Mouse (Mus musculus) heart, embryonic 11.5 days (tissue): ENCODE results near the gene Tmem88. TPM values are rescaled to one million over a fixed set of nuclear protein-coding genes. Genes with fewer than 3 reads are reported as not detected.

Experiments
- ATAC-seq: fragments of 200-750 bp; cut with Nextera tagmentation; replicated peaks from 2 replicates; pipeline ENCODE4 v1.8.0; 2017; ENCODE audit warnings: moderate library complexity; ENCODE audit not compliant: insufficient number of reproducible peaks, low FRiP score, low TSS enrichment
- H3K27ac ChIP-seq: fragments of 300-500 bp; sonication (generic); 2 replicates; pipeline ENCODE4 v1.5.1; 2014; ENCODE audit warnings: mild to moderate bottlenecking, low read depth, low read length
- H3K27me3 ChIP-seq: fragments of 300-500 bp; sonication (generic); 2 replicates; pipeline ENCODE4 v1.6.1; 2014; ENCODE audit warnings: mild to moderate bottlenecking, low read length, mixed read lengths; ENCODE audit not compliant: control insufficient read depth, insufficient read depth
- H3K36me3 ChIP-seq: fragments of 300-500 bp; sonication (generic); 2 replicates; pipeline ENCODE4 v1.6.1; 2014; ENCODE audit warnings: mild to moderate bottlenecking, low read length, moderate library complexity, mixed read lengths; ENCODE audit not compliant: control insufficient read depth, insufficient read depth
- H3K4me1 ChIP-seq: fragments of 300-500 bp; sonication (generic); 2 replicates; pipeline ENCODE4 v1.6.1; 2014; ENCODE audit warnings: low read length; ENCODE audit not compliant: control insufficient read depth, insufficient read depth
- H3K4me2 ChIP-seq: fragments of 300-500 bp; sonication (generic); 2 replicates; pipeline ENCODE4 v1.6.1; 2014; ENCODE audit warnings: mild to moderate bottlenecking, moderate library complexity
- H3K4me3 ChIP-seq: fragments of 300-500 bp; sonication (generic); 2 replicates; pipeline ENCODE4 v1.5.1; 2014; ENCODE audit warnings: low read depth, low read length
- H3K9ac ChIP-seq: fragments of 300-500 bp; sonication (generic); 2 replicates; pipeline ENCODE4 v1.6.1; 2014; ENCODE audit warnings: mild to moderate bottlenecking, low read depth, low read length, moderate library complexity
- H3K9me3 ChIP-seq: fragments of 300-500 bp; sonication (generic); replicated peaks from 2 replicates; pipeline ENCODE4 v1.6.1; 2016; ENCODE audit warnings: low read length; ENCODE audit not compliant: control insufficient read depth
- WGBS: fragments of 180-500 bp; shearing (Covaris S2); extraction: QIAGEN DNeasy Blood & Tissue Kit; methylation state at CpG from one replicate; pipeline ENCODE4 v1.1.7; 2014; ENCODE audit not compliant: insufficient replicate concordance; 5-methylcytosine and 5-hydroxymethylcytosine counted together
- polyA plus RNA-seq: library from polyadenylated mRNA; unstranded; fragments of >200 nt; fragmentation: Nextera tagmentation; extraction: Ambion mirVana; gene quantifications from 2 replicates; pipeline ENCODE4 v1.2.1, GENCODE M21; 2014

Gene Tmem88
- polyA plus RNA-seq, 1 experiment from 2014 or later, result 31.7 TPM

DNA sequence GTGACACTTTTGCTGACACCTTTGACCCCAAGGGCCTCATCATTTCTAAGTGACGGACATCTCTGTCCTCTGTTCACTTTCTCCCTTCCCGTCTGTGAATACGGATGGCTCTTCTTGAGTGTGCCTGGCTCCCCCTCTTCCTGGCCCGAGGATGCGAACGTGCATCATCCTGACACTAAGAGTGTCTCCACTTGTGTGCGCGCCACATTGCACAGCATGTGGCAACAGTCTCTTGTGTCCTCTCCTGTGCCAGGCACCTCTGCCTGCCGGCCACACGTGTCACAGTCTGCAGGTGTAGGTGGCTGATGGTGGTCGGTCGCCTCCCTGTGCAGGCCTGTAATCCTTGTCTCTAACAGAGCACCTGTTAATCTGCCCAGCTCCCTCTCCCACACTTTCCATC is 26.4 kb downstream of the Tmem88 start:
- Histone ChIP-seq H3K27ac (peak overlapping the region; percentile 72; the same call in 1 of the 2 replicates), H3K9me3 (no peaks in the 10 kb centered on the region), H3K4me2 (peak overlapping the region; percentile 27; the same call in 1 of the 2 replicates), H3K36me3 (no peaks in the 10 kb centered on the region), H3K4me3 (no peak overlapping the region), H3K27me3 (no peaks in the 10 kb centered on the region), H3K4me1 (peaks cover 33% of the 10 kb centered on the region), H3K9ac (no peak overlapping the region)
- no peak for ATAC-seq
- 57% methylated on average over 12 of the region's 12 CpGs for WGBS

DNA sequence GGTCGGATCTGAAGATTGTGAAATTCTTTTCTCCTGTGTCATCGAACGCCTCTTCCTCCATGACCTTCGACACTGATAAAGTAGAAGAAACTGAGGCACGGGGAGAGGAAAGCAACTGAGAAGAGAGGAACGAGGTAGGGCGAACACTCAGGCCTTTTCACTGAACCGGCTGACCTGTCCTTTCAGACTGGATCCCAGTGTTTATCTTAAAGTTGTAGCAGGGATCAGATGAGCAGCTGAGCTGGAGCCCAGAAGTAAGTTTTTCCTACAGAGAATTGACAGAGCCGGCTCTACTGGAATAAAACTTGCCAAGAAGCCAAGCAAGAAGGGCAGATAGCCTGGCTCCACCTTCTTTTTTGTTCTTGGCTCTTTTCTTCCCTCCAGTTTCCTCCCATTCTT is 27.2 kb downstream of the Tmem88 start:
- WGBS, result 20% methylated on average over 9 of the region's 9 CpGs
- H3K4me2 ChIP-seq, result peak overlapping the region; percentile 31
- no peak overlapping the region for H3K9ac ChIP-seq
- no peaks in the 10 kb centered on the region for H3K9me3 ChIP-seq
- H3K27ac ChIP-seq, result peak overlapping the region; percentile 11; the same call in 1 of the 2 replicates
- H3K4me1 ChIP-seq, result peaks cover 37% of the 10 kb centered on the region
- no peak for ATAC-seq
- no peaks in the 10 kb centered on the region for H3K27me3 ChIP-seq
- no peak overlapping the region for H3K4me3 ChIP-seq
- H3K36me3 ChIP-seq, result no peaks in the 10 kb centered on the region

DNA sequence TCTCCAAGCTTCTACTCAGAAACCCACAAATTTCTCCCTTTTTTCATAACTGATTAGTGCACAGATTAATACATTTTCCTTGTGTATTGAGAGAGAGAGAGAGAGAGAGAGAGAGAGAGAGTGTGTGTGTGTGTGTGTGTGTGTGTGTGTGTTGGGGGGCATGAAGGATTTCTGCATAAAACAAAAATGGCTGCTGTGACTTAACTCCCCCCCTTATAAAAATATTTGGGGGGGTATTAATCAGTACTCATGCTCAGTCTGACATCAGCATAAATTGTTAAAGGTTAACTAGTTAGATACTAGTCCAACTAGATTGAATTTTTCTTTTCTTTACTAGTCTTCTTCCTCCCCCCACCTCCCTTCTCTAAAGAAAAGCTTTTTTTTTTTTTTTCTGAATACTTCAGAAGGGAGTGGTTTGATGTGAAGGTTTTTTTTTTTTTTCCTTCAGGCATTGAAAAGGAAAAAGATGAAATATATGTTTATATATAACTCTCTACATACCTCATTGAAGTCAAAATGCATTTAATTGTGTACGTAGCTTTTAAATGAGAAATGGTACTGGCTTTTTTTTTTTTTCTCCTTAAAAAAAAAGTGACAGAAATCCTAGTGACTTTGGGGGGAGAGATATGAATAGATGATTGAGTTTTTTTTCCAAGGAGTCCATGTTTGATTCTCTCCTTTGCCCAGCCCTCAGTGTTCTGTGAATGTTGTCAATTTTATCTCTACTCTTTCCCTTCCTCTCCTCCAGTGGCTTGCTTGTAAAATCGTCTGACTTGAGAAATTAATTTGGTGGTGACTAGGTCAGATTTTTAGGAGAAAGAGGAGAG is 27.8 kb downstream of the Tmem88 start:
- H3K27me3 ChIP-seq, result no peaks in the 10 kb centered on the region
- ATAC-seq, result no peak
- H3K4me3 ChIP-seq, result peak overlapping the region; percentile 94
- H3K4me1 ChIP-seq, result peaks cover 43% of the 10 kb centered on the region
- H3K4me2 ChIP-seq, result peak overlapping the region; percentile 91
- H3K36me3 ChIP-seq, result no peaks in the 10 kb centered on the region
- H3K27ac ChIP-seq, result peak overlapping the region; percentile 98
- H3K9me3 ChIP-seq, result no peaks in the 10 kb centered on the region
- 36% methylated on average over 2 of the region's 2 CpGs for WGBS
- H3K9ac ChIP-seq, result no peak overlapping the region

DNA sequence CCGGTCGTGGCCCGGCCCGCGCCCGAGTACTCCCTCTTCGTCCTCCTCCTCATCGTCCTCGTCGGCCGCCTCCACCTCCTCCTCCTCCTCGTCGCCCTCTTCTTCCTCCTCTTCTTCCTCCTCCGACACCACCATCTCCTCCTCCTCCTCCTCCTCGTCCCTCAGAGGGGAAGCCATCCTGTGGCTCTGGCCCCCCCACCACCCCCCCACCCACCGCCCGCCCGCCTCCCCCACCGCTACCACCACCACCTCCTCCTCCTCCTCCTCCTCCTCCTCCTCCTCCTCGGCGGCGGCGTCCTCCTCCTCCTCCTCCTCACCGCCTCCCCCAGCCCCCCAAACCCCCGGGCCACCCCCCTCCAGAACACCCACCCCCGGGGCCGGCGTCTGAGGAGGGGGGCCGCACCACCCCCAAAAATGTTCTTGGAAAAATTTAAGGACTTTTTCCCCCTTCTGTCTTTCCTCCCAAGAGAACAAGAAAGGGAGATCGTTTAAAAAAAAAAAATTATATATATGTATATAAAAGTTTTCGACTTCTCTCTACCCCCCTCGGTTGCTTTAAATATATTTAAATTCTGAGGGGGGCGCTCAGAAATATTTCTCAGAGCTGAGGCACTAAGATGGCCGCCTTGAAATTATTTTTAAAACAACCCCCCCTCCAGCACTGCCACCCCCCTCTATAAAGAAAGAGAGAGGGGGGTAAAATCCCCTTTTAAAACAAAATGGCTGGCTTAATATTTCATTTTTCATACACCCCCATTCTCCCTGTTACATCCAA is 28.6 kb downstream of the Tmem88 start, which contains the start of gene Chd3:
TSS of gene Chd3 (minus strand) at position 192 of the 775 bp plus-strand sequence.
- peak within 1 kb of the TSS; percentile 94 for H3K4me3 ChIP-seq
- H3K27ac ChIP-seq, result peak within 1 kb of the TSS; percentile 98
- peak within 1 kb of the TSS; percentile 91 for H3K4me2 ChIP-seq
- no peaks in the 10 kb centered on the region for H3K9me3 ChIP-seq
- peak within 1 kb of the TSS; percentile 98 for H3K9ac ChIP-seq
- no peak for ATAC-seq
- H3K27me3 ChIP-seq, result no peaks in the 10 kb centered on the region
- H3K4me1 ChIP-seq, result peaks cover 51% of the 10 kb centered on the region
- H3K36me3 ChIP-seq, result no peaks in the 10 kb centered on the region
- 3% methylated on average over 24 of the region's 34 CpGs for WGBS

DNA sequence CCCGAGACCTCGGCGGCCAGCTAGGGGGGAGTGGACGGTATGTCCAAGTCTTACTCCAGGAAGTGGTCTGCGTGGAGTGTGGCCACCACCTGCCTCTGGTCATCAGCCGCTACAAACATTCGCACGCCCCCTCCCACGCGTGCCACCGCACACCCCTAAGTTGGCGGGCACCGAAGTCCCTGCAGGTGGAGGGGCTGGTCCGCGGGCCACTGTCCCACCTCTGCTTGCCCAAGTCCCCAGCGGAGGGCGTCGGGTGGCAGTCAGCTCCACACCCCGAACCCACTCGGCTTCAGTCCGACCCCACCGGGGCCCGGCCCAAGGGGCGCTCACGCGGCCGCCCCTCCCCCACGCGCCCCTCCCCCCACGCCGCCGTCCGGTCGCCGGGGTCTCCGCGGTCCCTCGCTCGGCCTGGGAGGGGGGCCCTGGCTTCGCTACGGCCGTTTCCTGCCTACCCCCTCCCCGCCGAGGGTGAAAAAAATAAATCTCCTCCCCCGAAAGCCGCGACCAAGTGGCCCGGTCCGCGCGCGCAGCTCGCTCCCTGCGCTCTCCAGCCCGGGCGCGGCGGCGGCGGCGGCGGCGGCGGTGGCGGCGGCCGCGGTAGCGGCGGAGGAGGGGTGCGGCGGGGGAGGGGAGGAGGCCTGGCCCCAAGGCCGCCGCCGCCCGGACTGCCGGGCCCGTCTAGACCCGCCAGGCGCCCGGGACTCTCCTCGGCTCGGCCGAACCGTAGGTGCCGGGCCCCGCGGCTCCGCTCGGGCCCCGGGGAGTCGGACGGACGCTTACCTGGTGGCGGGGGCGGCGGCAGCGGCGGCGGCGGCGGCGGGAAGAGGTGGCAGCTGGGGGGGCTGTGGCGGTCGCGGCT is 29.4 kb downstream of the Tmem88 start:
- Histone ChIP-seq H3K9me3 (no peaks in the 10 kb centered on the region), H3K4me1 (peaks cover 54% of the 10 kb centered on the region), H3K4me2 (peak overlapping the region; percentile 91), H3K36me3 (peaks cover 3% of the 10 kb centered on the region; the same call in 1 of the 2 replicates), H3K4me3 (peak overlapping the region; percentile 94), H3K9ac (peak overlapping the region; percentile 98), H3K27me3 (no peaks in the 10 kb centered on the region), H3K27ac (peak overlapping the region; percentile 98)
- WGBS, result under 1% methylated on average over 51 of the region's 106 CpGs
- 0 out of 2 replicates have a peak, but pooled peaks have one; percentile 12 for ATAC-seq

DNA sequence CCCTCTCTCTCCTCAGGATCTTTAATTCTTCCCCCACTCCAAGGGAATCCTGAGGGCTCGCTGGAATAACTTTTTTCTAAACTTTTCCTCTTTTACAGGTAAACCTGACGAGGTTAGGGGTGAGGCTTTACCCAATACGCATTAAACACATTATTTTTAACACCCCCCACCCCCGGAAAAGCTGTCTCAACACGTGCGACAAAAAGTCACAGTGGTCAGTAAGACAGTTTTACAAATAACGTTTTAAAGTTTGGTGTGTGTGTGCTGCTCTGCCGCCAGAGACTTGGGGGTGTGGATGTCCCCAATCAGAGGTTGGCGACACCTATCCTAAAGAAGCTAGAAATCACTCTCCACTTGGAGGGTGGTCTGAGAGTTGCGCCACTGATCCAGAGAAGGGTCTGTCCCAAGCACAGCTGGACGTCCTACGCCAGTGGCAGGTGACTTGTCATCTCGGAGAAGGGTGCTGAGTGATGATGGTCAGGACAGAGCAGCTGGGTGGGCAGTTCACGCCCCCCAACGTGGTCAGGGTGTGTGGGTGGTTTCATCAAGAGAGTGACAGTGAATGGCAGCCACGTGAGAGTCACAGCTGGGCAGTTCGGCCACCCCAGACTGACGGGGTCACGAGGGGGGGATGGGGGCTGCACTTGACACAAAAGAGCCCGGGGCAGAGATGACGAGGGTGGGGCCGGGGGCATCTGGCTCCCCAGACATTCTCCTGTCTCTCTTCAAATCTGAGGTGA is 30.2 kb downstream of the Tmem88 start:
- peak overlapping the region; percentile 94 for H3K4me3 ChIP-seq
- peak overlapping the region; percentile 91 for H3K4me2 ChIP-seq
- ATAC-seq, result 0 out of 2 replicates have a peak, but pooled peaks have one; percentile 45
- no peaks in the 10 kb centered on the region for H3K9me3 ChIP-seq
- peak overlapping the region; percentile 98 for H3K9ac ChIP-seq
- H3K4me1 ChIP-seq, result peaks cover 52% of the 10 kb centered on the region
- 1% methylated on average over 22 of the region's 22 CpGs for WGBS
- H3K27ac ChIP-seq, result peak overlapping the region; percentile 98
- H3K27me3 ChIP-seq, result no peaks in the 10 kb centered on the region
- peaks cover 9% of the 10 kb centered on the region; the same call in 1 of the 2 replicates for H3K36me3 ChIP-seq

DNA sequence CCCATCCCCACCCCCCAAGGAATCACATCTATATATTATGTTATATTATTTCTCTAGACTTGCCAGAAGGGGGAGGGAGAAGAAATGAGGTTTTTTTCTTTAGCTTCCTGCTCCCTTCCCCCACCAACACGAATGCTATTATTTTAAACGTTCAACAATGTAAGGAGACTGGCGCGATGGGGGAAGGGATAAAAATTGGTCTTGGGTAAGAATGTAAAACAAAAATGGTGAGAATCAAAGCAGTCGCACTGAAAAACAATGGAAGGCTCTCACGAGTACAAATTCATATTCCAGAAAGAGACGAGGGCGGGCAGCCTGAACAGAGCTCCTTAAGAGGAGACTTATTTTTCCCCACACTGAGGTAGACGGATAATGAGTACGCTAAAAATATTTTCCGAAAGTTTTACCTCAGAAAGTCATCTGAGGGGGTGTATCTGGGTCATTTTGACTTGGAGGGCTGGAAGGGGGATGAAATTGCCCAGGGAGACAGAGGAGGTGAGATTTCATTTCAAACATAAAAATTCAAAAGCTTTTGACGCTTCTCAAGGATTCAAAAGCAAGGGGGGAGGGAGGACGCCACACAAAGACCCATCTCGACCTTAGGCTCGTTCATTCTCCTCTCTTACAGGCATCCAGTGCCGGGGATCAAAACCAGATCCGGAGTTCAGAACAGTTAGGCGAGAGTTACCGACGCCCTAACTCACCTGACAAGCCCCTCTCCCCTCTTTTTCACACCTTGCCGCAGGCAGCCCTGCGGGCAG is 31.0 kb downstream of the Tmem88 start:
- peaks cover 44% of the 10 kb centered on the region for H3K4me1 ChIP-seq
- WGBS, result under 1% methylated on average over 22 of the region's 22 CpGs
- ATAC-seq, result no peak

More for the DNA sequence above, 31.0 kb downstream of the Tmem88 start:
- H3K4me3 ChIP-seq, result peak overlapping the region; percentile 94
- H3K4me2 ChIP-seq, result peak overlapping the region; percentile 91
- H3K9ac ChIP-seq, result peak overlapping the region; percentile 98
- no peaks in the 10 kb centered on the region for H3K27me3 ChIP-seq
- peak overlapping the region; percentile 98 for H3K27ac ChIP-seq
- no peaks in the 10 kb centered on the region for H3K9me3 ChIP-seq
- peaks cover 10% of the 10 kb centered on the region; the same call in 1 of the 2 replicates for H3K36me3 ChIP-seq
